Mouse (Mus musculus): Measurements from ENCODE around the gene Hist1h3f.

- TF ChIP-seq POLR2A (IDR thresholded peaks at IDR 0.05; ENCODE audit: extremely low read depth, insufficient read depth, low read length) (no peak), CTCF (IDR thresholded peaks at IDR 0.05; ENCODE audit: extremely low read depth, insufficient read depth, low read length) (no peak)
Observed at GRCm38 (mm10) chr13:23499943-23500342, 43.9 kb upstream of the Hist1h3f start.

Data from cortical plate, adult 2 months (tissue).